In the genomic region with DNA sequence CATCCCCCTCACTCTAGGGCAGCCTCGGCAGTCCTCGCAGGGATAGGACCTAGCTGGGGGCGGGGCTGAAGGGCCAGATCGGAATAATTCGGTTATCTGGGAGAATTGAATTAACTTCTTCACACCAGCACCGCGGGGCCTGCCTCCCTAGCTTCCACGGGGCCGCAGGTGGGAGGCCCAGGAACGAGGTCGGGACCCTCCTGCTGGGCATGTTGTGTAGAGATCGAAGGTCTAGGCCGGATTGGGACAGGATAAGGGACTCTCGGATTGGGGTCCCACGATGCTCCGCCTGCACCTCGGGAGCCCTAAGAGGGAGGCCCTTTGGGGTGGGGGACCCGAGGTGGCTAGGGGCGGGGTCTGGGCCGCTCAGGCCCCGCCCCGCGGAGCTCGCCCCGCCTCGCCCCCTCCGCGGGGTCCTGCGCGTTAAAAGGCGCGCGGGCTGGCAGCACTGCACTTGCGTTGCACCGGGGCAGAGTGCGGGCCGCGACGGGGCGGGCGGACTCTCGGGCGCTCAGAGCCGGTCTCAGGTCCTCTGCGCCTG, we compare ENCODE assay signal across 10 mouse cellular contexts. TPM values are rescaled to one million over a fixed set of nuclear protein-coding genes. Genes with fewer than 3 reads are reported as not detected.
DNase-seq lines count a peak whose midpoint lies in the region; ATAC-seq and TF ChIP-seq lines count a peak whose summit lies in the region.
"Had no signal": no experiment of that assay in that cellular context is flagged by ENCODE, and none has a peak within 500 bp of the region (broad histone marks: within the 10 kb centered on the region; RNA-seq: fewer than 3 reads in every experiment).

Gene Phox2a (plus strand): TSS at position 453 of the 541 bp plus-strand sequence.

- no peaks in the 10 kb centered on the region for H3K36me3 ChIP-seq in lung, embryonic 15.5 days
- 0 out of 2 replicates have a peak, but pooled peaks cover 1% of the 10 kb centered on the region for H3K36me3 ChIP-seq in forebrain, embryonic 10.5 days (replicated peaks)
- no peaks in the 10 kb centered on the region for H3K36me3 ChIP-seq in limb, embryonic 14.5 days (ENCODE audit: control insufficient read depth, insufficient read depth, low read length)
- H3K36me3 ChIP-seq in stomach, embryonic 14.5 days (ENCODE audit: control insufficient read depth, insufficient read depth, low read length), result no peaks in the 10 kb centered on the region

- no peak for TF ChIP-seq POLR2A in limb, embryonic 14.5 days (IDR thresholded peaks at IDR 0.05; ENCODE audit: borderline replicate concordance, extremely low read depth, insufficient read depth, insufficient read length)

- ATAC-seq in lung, embryonic 15.5 days (ENCODE audit: borderline replicate concordance, extremely low read depth, low FRiP score, low TSS enrichment), result no peak
- ATAC-seq in limb, embryonic 14.5 days (ENCODE audit: low FRiP score, low read depth), result no peak
- 0 out of 2 replicates have a peak, but pooled peaks have one; percentile 11 for ATAC-seq in stomach, embryonic 14.5 days (ENCODE audit: insufficient number of reproducible peaks, insufficient read depth, low FRiP score, low read depth)
- no peak for ATAC-seq in megakaryocyte progenitor cell, adult 5-6 weeks (replicated peaks; ENCODE audit: poor library complexity)

- no peaks in the 10 kb centered on the region for H3K9me3 ChIP-seq in lung, embryonic 15.5 days
- no peaks in the 10 kb centered on the region for H3K9me3 ChIP-seq in forebrain, embryonic 10.5 days
- no peaks in the 10 kb centered on the region for H3K9me3 ChIP-seq in limb, embryonic 14.5 days (ENCODE audit: control insufficient read depth, low read length)
- no peaks in the 10 kb centered on the region for H3K9me3 ChIP-seq in stomach, embryonic 14.5 days (ENCODE audit: control insufficient read depth, low read depth, low read length)

- H3K27me3 ChIP-seq in lung, embryonic 15.5 days, result peaks cover 57% of the 10 kb centered on the region
- peaks cover 77% of the 10 kb centered on the region for H3K27me3 ChIP-seq in forebrain, embryonic 10.5 days (ENCODE audit: poor library complexity, severe bottlenecking)
- H3K27me3 ChIP-seq in limb, embryonic 14.5 days (ENCODE audit: control insufficient read depth, insufficient read depth, low read length), result peaks cover 69% of the 10 kb centered on the region
- H3K27me3 ChIP-seq in stomach, embryonic 14.5 days (ENCODE audit: control insufficient read depth, insufficient read depth, low read length), result peaks cover 47% of the 10 kb centered on the region

- peaks cover 34% of the 10 kb centered on the region for H3K4me1 ChIP-seq in lung, embryonic 15.5 days
- H3K4me1 ChIP-seq in forebrain, embryonic 10.5 days, result peaks cover 45% of the 10 kb centered on the region
- peaks cover 21% of the 10 kb centered on the region for H3K4me1 ChIP-seq in limb, embryonic 14.5 days (ENCODE audit: control insufficient read depth, insufficient read depth, low read length)
- H3K4me1 ChIP-seq in stomach, embryonic 14.5 days (ENCODE audit: control insufficient read depth, insufficient read depth, low read length), result peaks cover 11% of the 10 kb centered on the region; the same call in 1 of the 2 replicates

- peak within 1 kb of the TSS; percentile 29 for H3K4me3 ChIP-seq in lung, embryonic 15.5 days
- peak within 1 kb of the TSS; percentile 47 for H3K4me3 ChIP-seq in forebrain, embryonic 10.5 days
- H3K4me3 ChIP-seq in limb, embryonic 14.5 days (replicated peaks; ENCODE audit: low read length), result peak within 1 kb of the TSS; percentile 31
- H3K4me3 ChIP-seq in stomach, embryonic 14.5 days (ENCODE audit: low read depth, low read length), result peak within 1 kb of the TSS; percentile 29

- H3K27ac ChIP-seq in lung, embryonic 15.5 days, result no peak within 1 kb of the TSS
- H3K27ac ChIP-seq in forebrain, embryonic 10.5 days, result peak within 1 kb of the TSS; percentile 20; the same call in 1 of the 2 replicates
- H3K27ac ChIP-seq in limb, embryonic 14.5 days (replicated peaks; ENCODE audit: low read depth, low read length), result no peak within 1 kb of the TSS
- H3K27ac ChIP-seq in stomach, embryonic 14.5 days (ENCODE audit: low read length), result no peak within 1 kb of the TSS

- peak within 1 kb of the TSS; percentile 50 for H3K4me2 ChIP-seq in lung, embryonic 15.5 days
- H3K4me2 ChIP-seq in limb, embryonic 14.5 days (replicated peaks; ENCODE audit: low read depth, low read length, severe bottlenecking), result peak within 1 kb of the TSS; percentile 38
- peak within 1 kb of the TSS; percentile 40 for H3K4me2 ChIP-seq in stomach, embryonic 14.5 days (replicated peaks; ENCODE audit: low read depth, low read length)

- no peak for DNase-seq in lung, adult 18-20 months
- no peak for DNase-seq in forebrain, embryonic 10.5 days (ENCODE audit: extremely low spot score, low spot score)
- no peak for DNase-seq in limb, embryonic 14.5 days (ENCODE audit: low spot score)
- no peak for DNase-seq in kidney, adult 18-20 months
- no peak for DNase-seq in urinary bladder, postnatal 10 days (ENCODE audit: low spot score)

- WGBS in lung, embryonic 15.5 days, result under 1% methylated on average over 45 of the region's 45 CpGs
- under 1% methylated on average over 45 of the region's 45 CpGs for WGBS in forebrain, embryonic 10.5 days
- WGBS in limb, embryonic 14.5 days, result 2% methylated on average over 33 of the region's 45 CpGs
- WGBS in stomach, embryonic 14.5 days, result 2% methylated on average over 44 of the region's 45 CpGs

- H3K9ac ChIP-seq in lung, embryonic 15.5 days, result no peak within 1 kb of the TSS
- peak within 1 kb of the TSS; percentile 36; the same call in 1 of the 2 replicates for H3K9ac ChIP-seq in limb, embryonic 14.5 days (ENCODE audit: low read depth, low read length, severe bottlenecking)
- H3K9ac ChIP-seq in stomach, embryonic 14.5 days (replicated peaks; ENCODE audit: low read depth, low read length), result no peak within 1 kb of the TSS

RNA-seq across cellular contexts. Expression of gene Phox2a, which starts in this region (rescaled TPM):
- 0.29 and 0.77 TPM in 2 replicates for polyA plus RNA-seq in lung, embryonic 15.5 days (2015; fragmentation: Nextera tagmentation; extraction: Ambion mirVana)
- polyA plus RNA-seq in forebrain, embryonic 10.5 days (2016; fragmentation: Nextera tagmentation; extraction: Ambion mirVana), result not detected in 2 replicates
- polyA plus RNA-seq in limb, embryonic 14.5 days (2012; rRNA removed), result 0.13 and 0.41 TPM in 2 replicates
- 0.26 TPM in 1 of 2 replicates, not detected in the other for polyA plus RNA-seq in limb, embryonic 14.5 days (2014; fragmentation: Nextera tagmentation; extraction: Ambion mirVana)
- 9.9 and 11.9 TPM in 2 replicates for polyA plus RNA-seq in stomach, embryonic 14.5 days (2014; fragmentation: Nextera tagmentation; extraction: Ambion mirVana)
- not detected in 2 replicates for total RNA-seq in megakaryocyte progenitor cell, adult 5-6 weeks (2015)
- total RNA-seq in megakaryocyte progenitor cell, adult 5-6 weeks (2017), result not detected in 2 replicates
- total RNA-seq: neutrophil, adult 5-6 weeks had no signal
- polyA plus RNA-seq: gonadal fat pad, adult 2 months had no signal
